Comparison of ENCODE assay signal across 12 mouse cellular contexts in genomic region chr5:112093905-112094571, GRCm38 (mm10).
A peak's percentile ranks its signal among the peaks of the same experiment; 100 is the strongest.
DNase-seq lines count a peak whose midpoint lies in the region; ATAC-seq lines count a peak whose summit lies in the region.
"Had no signal": no experiment of that assay in that cellular context is flagged by ENCODE, and none has a peak within 500 bp of the region (broad histone marks: within the 10 kb centered on the region; RNA-seq: fewer than 3 reads in every experiment).

No protein-coding gene starts in this region.

- no peaks in the 10 kb centered on the region for H3K9me3 ChIP-seq in embryonic facial prominence, embryonic 14.5 days (ENCODE audit: control insufficient read depth, low read length)
- no peaks in the 10 kb centered on the region for H3K9me3 ChIP-seq in embryonic facial prominence, embryonic 10.5 days
- H3K9me3 ChIP-seq in forebrain, embryonic 12.5 days = no peaks in the 10 kb centered on the region
- H3K9me3 ChIP-seq: limb, embryonic 10.5 days had no signal

- H3K4me1 ChIP-seq in embryonic facial prominence, embryonic 14.5 days (ENCODE audit: control insufficient read depth, insufficient read depth, low read length) = peaks cover 9% of the 10 kb centered on the region; the same call in 1 of the 2 replicates
- peaks cover 3% of the 10 kb centered on the region; the same call in 1 of the 2 replicates for H3K4me1 ChIP-seq in embryonic facial prominence, embryonic 10.5 days
- H3K4me1 ChIP-seq in forebrain, embryonic 12.5 days = peaks cover 15% of the 10 kb centered on the region; the same call in 1 of the 2 replicates
- H3K4me1 ChIP-seq: heart, embryonic 12.5 days; limb, embryonic 10.5 days had no signal

- no peak overlapping the region for H3K9ac ChIP-seq in embryonic facial prominence, embryonic 14.5 days (ENCODE audit: low read depth, low read length)
- no peak overlapping the region for H3K9ac ChIP-seq in forebrain, embryonic 12.5 days
- H3K9ac ChIP-seq: heart, embryonic 12.5 days had no signal

- H3K4me3 ChIP-seq in embryonic facial prominence, embryonic 14.5 days (ENCODE audit: low read depth, low read length) = no peak overlapping the region
- H3K4me3 ChIP-seq in embryonic facial prominence, embryonic 10.5 days = no peak overlapping the region
- no peak overlapping the region for H3K4me3 ChIP-seq in forebrain, embryonic 12.5 days (replicated peaks)
- H3K4me3 ChIP-seq: heart, embryonic 12.5 days; limb, embryonic 10.5 days had no signal

- DNase-seq in embryonic facial prominence, embryonic 14.5 days (ENCODE audit: low spot score) = peak; percentile 68
- no peak for DNase-seq in embryonic facial prominence, embryonic 10.5 days (ENCODE audit: low spot score)
- peak; percentile 38 to 54 for DNase-seq in layer of hippocampus, postnatal 10 days (ENCODE audit: low spot score in 2 of 2)
- peak; percentile 77 to 83 for DNase-seq in right cerebral cortex, adult 2 months (ENCODE audit: low spot score in 2 of 2)
- DNase-seq in urinary bladder, postnatal 36 days (ENCODE audit: low spot score in 2 of 2) = no peak
- DNase-seq in gastrocnemius, postnatal 25 days = no peak
- no peak for DNase-seq in adrenal gland, adult 2 months
- DNase-seq: thymus, postnatal 14 days had no signal

- H3K4me2 ChIP-seq in embryonic facial prominence, embryonic 14.5 days (ENCODE audit: low read depth, low read length) = no peak overlapping the region
- no peak overlapping the region for H3K4me2 ChIP-seq in forebrain, embryonic 12.5 days
- H3K4me2 ChIP-seq: heart, embryonic 12.5 days had no signal

- no peaks in the 10 kb centered on the region for H3K36me3 ChIP-seq in embryonic facial prominence, embryonic 14.5 days (ENCODE audit: control insufficient read depth, insufficient read depth, low read length)
- H3K36me3 ChIP-seq in embryonic facial prominence, embryonic 10.5 days (replicated peaks) = no peaks in the 10 kb centered on the region
- H3K36me3 ChIP-seq in forebrain, embryonic 12.5 days (replicated peaks) = no peaks in the 10 kb centered on the region
- H3K36me3 ChIP-seq: heart, embryonic 12.5 days; limb, embryonic 10.5 days had no signal

- WGBS in embryonic facial prominence, embryonic 14.5 days = 64% methylated on average over 17 of the region's 17 CpGs
- WGBS in embryonic facial prominence, embryonic 10.5 days = 85% methylated on average over 17 of the region's 17 CpGs
- 59% methylated on average over 17 of the region's 17 CpGs for WGBS in forebrain, embryonic 12.5 days

- no peak overlapping the region for H3K27ac ChIP-seq in embryonic facial prominence, embryonic 14.5 days (replicated peaks; ENCODE audit: low read depth, low read length)
- no peak overlapping the region for H3K27ac ChIP-seq in embryonic facial prominence, embryonic 10.5 days (replicated peaks)
- H3K27ac ChIP-seq in forebrain, embryonic 12.5 days = peak overlapping the region; percentile 63
- H3K27ac ChIP-seq: limb, embryonic 10.5 days; macrophage had no signal

- H3K27me3 ChIP-seq in embryonic facial prominence, embryonic 14.5 days (replicated peaks; ENCODE audit: control insufficient read depth, insufficient read depth, low read length) = no peaks in the 10 kb centered on the region; the same call in 1 of the 2 replicates
- H3K27me3 ChIP-seq in embryonic facial prominence, embryonic 10.5 days (replicated peaks; ENCODE audit: low read depth, poor library complexity, severe bottlenecking) = peaks cover 17% of the 10 kb centered on the region; the same call in 1 of the 2 replicates
- peaks cover 32% of the 10 kb centered on the region for H3K27me3 ChIP-seq in forebrain, embryonic 12.5 days

- no peak; the same call in 1 of the 2 replicates for ATAC-seq in embryonic facial prominence, embryonic 14.5 days (ENCODE audit: low read depth)
- ATAC-seq in forebrain, embryonic 12.5 days (ENCODE audit: low FRiP score) = peak; percentile 55; the same call in 1 of the 2 replicates

Comparison
In these comparisons a context has a peak if more than half of its experiments do, and no peak if none do; other contexts are left out.
1. DNase-seq: peak in embryonic facial prominence, embryonic 14.5 days (single experiment), layer of hippocampus, postnatal 10 days (2 of 2) and right cerebral cortex, adult 2 months (2 of 2); none in embryonic facial prominence, embryonic 10.5 days (single experiment), urinary bladder, postnatal 36 days (0 of 2), gastrocnemius, postnatal 25 days (single experiment) and adrenal gland, adult 2 months (single experiment).